Mouse (Mus musculus): Measurements from ENCODE around the gene Usp2.

DNA sequence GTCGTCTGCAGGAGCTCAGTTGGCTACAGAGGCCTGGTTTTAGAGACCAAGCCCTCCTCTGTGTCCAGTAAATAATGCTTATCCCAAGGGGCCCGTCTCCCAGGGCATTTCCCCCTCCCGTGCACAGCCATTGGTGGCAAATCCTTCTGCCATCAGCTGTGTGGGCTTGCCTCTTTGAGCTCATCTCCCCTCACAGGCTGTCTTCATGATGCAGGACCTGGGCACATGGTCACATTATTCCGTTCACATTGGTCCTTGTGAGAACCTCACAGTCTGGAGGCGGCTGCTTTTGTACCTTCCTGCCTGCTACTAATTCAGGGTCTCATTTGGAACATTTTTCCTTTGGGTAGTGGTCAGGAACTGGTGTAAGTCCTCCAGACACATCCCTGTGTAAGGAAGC, 75.1 kb downstream of the Usp2 start:
- TF ChIP-seq CTCF (IDR thresholded peaks at IDR 0.05) (no peak), POLR2A (IDR thresholded peaks at IDR 0.05; ENCODE audit: insufficient read depth, low read depth, low read length) (no peak)
